Mouse (Mus musculus): Measurements from ENCODE around the gene Amdhd2. TPM values are rescaled to one million over a fixed set of nuclear protein-coding genes. Genes with fewer than 3 reads are reported as not detected.
"Not testable (repeated sequence)": the region's sequence is repeated elsewhere in the genome, so short reads cannot be mapped to it uniquely, and the experiment has no call there.

Gene Amdhd2
- total RNA-seq, 2 experiments from 2014 or later, result 20.7 to 22.8 TPM

- intact Hi-C loops (cut with DNase I), result no loop called here
- DNase-seq, result no peak
Observed at GRCm38 (mm10) chr17:24161466-24161865, 2.1 kb downstream of the Amdhd2 start.

GRCm38 (mm10) chr17:24157526-24157925, 6.0 kb downstream of the Amdhd2 start:
- intact Hi-C loops (cut with DNase I), result no loop called here
- no peak for DNase-seq

- intact Hi-C loops (cut with DNase I), result no loop called here
- no peak for DNase-seq
Observed at GRCm38 (mm10) chr17:24157121-24157520, 6.4 kb downstream of the Amdhd2 start.

- no peak for DNase-seq
- intact Hi-C loops (cut with DNase I), result no loop called here
Observed at GRCm38 (mm10) chr17:24156394-24156793, 7.2 kb downstream of the Amdhd2 start.

- DNase-seq, result no peak
- intact Hi-C loops (cut with DNase I), result no loop called here
Observed at GRCm38 (mm10) chr17:24155742-24156141, 7.8 kb downstream of the Amdhd2 start.

GRCm38 (mm10) chr17:24154463-24154862, 9.1 kb downstream of the Amdhd2 start:
- no peak for DNase-seq
- intact Hi-C loops (cut with DNase I), result loop anchor here (5.0 kb wide), 1 partner anchor 238 kb away; no protein-coding TSS in a partner anchor

GRCm38 (mm10) chr17:24151890-24152563, 11.5 kb downstream of the Amdhd2 start:
- DNase-seq, result peak; percentile 80 to 86
- intact Hi-C loops (cut with DNase I), result loop anchor here (5.0 kb wide), 1 partner anchor 240 kb away; no protein-coding TSS in a partner anchor

- intact Hi-C loops (cut with DNase I), result loop anchor here (5.0 kb wide), 1 partner anchor 241 kb away; no protein-coding TSS in a partner anchor
- DNase-seq, result no peak
Observed at GRCm38 (mm10) chr17:24151382-24151781, 12.2 kb downstream of the Amdhd2 start.

- intact Hi-C loops (cut with DNase I), result loop anchor here (5.0 kb wide), 1 partner anchor 241 kb away; no protein-coding TSS in a partner anchor
Observed at GRCm38 (mm10) chr17:24150824-24151223, 12.7 kb downstream of the Amdhd2 start, which contains the start of gene Pdpk1. Gene Pdpk1, minus strand, starts transcription at chr17:24150924.

GRCm38 (mm10) chr17:24149421-24149820, 14.1 kb downstream of the Amdhd2 start:
- DNase-seq, result no peak
- intact Hi-C loops (cut with DNase I), result no loop called here

More at GRCm38 (mm10) chr17:24150824-24151223, 12.7 kb downstream of the Amdhd2 start, which contains the start of gene Pdpk1:
- DNase-seq, result no peak

- intact Hi-C loops (cut with DNase I), result no loop called here
- DNase-seq, result no peak
Observed at GRCm38 (mm10) chr17:24142897-24143296, 20.7 kb downstream of the Amdhd2 start.

- peak; percentile 98 for DNase-seq
- intact Hi-C loops (cut with DNase I), result no loop called here
Observed at GRCm38 (mm10) chr17:24141425-24141920, 22.1 kb downstream of the Amdhd2 start.

- intact Hi-C loops (cut with DNase I), result no loop called here
- no peak for DNase-seq
Observed at GRCm38 (mm10) chr17:24140845-24141424, 22.6 kb downstream of the Amdhd2 start.

GRCm38 (mm10) chr17:24139968-24140367, 23.6 kb downstream of the Amdhd2 start:
- no peak for DNase-seq
- intact Hi-C loops (cut with DNase I), result no loop called here

GRCm38 (mm10) chr17:24139256-24139655, 24.3 kb downstream of the Amdhd2 start:
- no peak for DNase-seq
- intact Hi-C loops (cut with DNase I), result no loop called here

- DNase-seq, result no peak
- intact Hi-C loops (cut with DNase I), result no loop called here
Observed at GRCm38 (mm10) chr17:24137226-24137880, 26.2 kb downstream of the Amdhd2 start.

- DNase-seq, result no peak
- intact Hi-C loops (cut with DNase I), result no loop called here
Observed at GRCm38 (mm10) chr17:24134062-24134461, 29.5 kb downstream of the Amdhd2 start.

- DNase-seq; intact Hi-C loops (cut with DNase I): not testable (repeated sequence)
Observed at GRCm38 (mm10) chr17:24132919-24133318, 30.6 kb downstream of the Amdhd2 start.

- DNase-seq, result no peak
Observed at GRCm38 (mm10) chr17:24131570-24131969, 32.0 kb downstream of the Amdhd2 start.

GRCm38 (mm10) chr17:24129246-24129645, 34.3 kb downstream of the Amdhd2 start:
- intact Hi-C loops (cut with DNase I); DNase-seq: not testable (repeated sequence)

More at GRCm38 (mm10) chr17:24131570-24131969, 32.0 kb downstream of the Amdhd2 start:
- intact Hi-C loops (cut with DNase I), result no loop called here

GRCm38 (mm10) chr17:24127592-24127991, 36.0 kb downstream of the Amdhd2 start:
- DNase-seq, result no peak
- intact Hi-C loops (cut with DNase I), result no loop called here

All from heart, postnatal 10 days (tissue).